Mouse (Mus musculus) lung, postnatal 4 days (tissue): Measurements from ENCODE around the gene Tmem39a.

ENCODE experiments used
- DNase-seq, 2 experiments: peaks; one replicate each; pipeline ENCODE4 v3.0.0; 2021

The Tmem39a gene

DNA sequence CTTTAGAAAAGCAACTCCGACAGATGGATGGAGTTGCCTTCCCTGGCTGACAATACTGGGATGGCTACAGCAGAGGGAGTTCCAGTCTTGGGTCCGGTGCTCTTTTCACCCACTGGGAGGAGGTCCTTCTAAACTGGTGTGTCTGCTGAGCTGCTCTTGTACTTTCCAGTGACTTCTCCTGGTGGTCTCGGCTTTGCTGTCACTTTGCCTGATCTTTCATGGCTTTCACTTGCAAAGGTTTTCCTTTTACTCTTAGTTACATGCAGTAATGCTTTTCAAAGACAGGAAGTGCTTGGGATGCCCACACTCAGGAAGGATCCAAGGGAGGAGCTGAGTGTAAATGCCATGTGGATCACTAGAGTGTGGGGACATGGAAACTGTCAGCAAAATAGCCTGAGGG is 33.0 kb downstream of the Tmem39a start:
- DNase-seq, result no peak

- DNase-seq, result no peak
Observed at GRCm38 (mm10) chr16:38592026-38592678, 33.7 kb downstream of the Tmem39a start.

GRCm38 (mm10) chr16:38592946-38593345 is 34.4 kb downstream of the Tmem39a start:
- DNase-seq, result no peak

- DNase-seq, result no peak
Observed at GRCm38 (mm10) chr16:38594435-38594834, 35.9 kb downstream of the Tmem39a start.

- DNase-seq, result no peak
Observed at GRCm38 (mm10) chr16:38596099-38596498, 37.6 kb downstream of the Tmem39a start.

DNA sequence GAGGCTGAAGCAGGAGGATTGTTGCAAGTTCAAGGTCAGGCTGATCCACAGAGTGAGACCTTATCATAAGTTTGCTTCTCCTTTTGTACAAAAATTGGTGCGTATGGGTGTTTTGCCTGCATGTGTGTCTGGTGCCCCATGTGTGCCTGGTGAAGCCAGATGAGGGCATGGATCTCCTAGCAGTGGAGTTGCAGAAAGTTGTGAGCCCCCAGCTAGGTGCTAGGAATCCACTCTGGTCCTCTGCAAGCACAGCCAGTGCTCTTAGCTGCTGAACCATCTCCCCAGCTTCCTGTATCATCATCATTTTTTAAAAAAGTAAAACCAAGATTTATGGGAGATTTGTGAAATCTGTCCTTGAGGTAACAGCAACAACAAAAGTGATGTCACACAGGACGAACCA is 38.2 kb downstream of the Tmem39a start:
- DNase-seq, result no peak

DNA sequence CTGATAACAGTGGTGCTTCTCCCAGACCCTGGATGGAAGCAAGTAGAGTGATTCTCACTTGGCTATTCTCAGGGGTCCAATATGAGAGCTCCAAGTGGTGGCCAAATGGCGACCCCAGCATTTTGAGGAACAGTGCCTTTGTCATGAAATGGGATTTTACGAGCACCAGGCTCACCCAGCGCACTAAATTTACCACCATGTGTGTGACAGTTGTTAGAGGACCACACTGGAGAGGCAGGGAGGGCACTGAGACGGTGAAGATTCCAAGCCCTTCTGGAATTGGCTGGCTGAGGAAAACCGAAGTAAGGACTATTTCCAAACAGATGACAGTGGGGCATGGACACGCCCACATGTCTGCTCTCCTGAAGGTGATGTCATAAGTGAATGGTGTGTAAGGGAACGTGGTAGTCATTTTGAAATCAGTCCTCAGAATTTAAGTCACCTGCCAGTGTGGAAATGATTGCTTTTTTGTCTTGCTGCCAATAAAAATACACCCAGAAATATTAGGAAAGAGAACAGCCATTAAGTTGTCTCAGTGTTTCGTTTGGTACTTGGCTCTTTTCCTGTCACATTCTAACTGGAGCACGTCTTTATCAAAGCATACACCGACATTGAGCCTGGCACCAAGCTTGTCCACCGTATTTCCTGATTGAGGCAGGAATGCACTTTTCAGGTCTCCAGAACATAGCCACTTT is 40.6 kb downstream of the Tmem39a start:
- DNase-seq, result peak in 1 of 2 experiments; percentile 24

DNA sequence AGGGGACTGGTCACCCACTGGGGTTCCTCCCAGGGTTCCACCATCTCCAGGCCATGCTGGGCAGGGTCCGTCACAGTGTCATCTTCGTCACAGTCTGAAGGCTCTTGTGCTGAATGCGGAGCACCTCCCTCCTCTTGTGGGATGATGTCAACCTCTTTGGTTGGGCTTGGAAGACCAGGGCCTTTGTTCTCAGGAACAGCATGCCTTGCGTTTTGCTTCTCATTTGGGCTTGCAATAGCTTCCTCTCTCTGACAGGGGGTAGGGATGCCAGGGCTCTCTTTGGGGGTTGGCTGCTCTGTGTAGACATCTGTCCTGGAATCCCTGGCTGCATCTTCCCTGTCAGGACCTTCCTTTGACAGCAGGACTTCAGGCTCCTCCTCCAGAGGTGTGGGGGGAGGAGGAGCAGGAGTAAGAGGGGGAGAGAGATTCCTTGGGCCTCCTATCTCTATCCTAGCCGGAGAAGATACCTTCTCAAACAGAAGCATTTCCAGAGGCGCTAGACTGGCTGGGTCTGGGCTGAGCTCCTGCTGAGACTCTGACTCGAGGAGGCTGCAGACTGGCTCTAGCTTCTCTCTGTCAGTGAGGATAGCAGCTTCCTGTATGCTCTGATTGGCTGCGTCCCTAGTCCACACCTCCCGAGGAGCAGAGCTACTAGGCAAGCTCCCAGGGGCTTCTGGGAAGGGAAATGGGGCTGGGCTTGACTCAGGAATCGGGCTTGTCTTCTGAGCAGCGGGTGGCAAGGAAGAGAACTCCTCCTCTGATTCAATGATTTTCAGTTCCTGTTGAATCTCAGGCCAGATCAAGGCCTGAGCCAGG is 44.7 kb downstream of the Tmem39a start:
- no peak for DNase-seq

DNA sequence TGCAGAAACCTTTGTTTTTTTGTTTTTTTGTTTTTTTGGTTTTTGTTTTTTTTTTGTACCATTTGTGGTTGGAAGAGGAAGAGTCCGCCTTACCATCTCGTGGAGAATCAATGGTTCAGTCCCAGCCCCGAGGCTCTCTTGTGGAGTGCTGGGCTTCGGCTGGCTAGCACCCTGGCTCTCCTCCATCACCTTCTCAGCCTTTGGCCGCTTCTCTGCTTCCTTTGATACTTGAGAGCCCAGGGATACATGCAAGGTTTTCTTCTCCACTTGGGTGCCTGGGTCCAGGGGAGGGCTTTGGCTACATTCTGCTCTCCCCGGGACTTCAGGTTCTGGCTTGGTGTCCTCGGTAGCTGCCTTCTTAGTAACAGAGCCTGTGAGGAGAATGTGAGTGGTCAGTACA is 48.0 kb downstream of the Tmem39a start:
- DNase-seq, result no peak

- DNase-seq, result no peak
Observed at GRCm38 (mm10) chr16:38608687-38609086, 50.2 kb downstream of the Tmem39a start.

- no peak for DNase-seq
Observed at GRCm38 (mm10) chr16:38609092-38609491, 50.6 kb downstream of the Tmem39a start.

DNA sequence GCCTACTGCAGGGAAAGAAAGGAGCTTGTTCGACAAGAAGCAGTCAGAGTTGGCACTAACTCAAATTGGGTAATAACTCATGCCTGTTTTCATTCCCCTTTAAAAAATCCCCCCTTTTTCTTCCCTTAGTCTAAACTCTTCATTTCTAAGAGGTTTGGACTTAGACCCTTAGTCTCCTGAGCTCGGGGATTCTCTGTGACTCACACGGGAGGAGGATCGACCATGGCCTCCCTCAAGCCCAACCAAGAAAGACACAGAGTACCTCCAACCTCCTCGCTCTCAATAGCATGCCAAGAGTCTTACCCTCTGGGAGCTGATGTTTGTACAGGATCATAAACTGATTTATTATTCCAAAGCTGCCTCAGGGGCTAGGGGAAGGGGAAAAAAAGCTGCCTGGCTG is 54.1 kb downstream of the Tmem39a start:
- no peak for DNase-seq

- no peak for DNase-seq
Observed at GRCm38 (mm10) chr16:38613646-38614045, 55.1 kb downstream of the Tmem39a start.

- no peak for DNase-seq
Observed at GRCm38 (mm10) chr16:38617977-38618376, 59.5 kb downstream of the Tmem39a start.

- peak; percentile 73 to 83 for DNase-seq
Observed at GRCm38 (mm10) chr16:38619054-38619453, 60.6 kb downstream of the Tmem39a start.

DNA sequence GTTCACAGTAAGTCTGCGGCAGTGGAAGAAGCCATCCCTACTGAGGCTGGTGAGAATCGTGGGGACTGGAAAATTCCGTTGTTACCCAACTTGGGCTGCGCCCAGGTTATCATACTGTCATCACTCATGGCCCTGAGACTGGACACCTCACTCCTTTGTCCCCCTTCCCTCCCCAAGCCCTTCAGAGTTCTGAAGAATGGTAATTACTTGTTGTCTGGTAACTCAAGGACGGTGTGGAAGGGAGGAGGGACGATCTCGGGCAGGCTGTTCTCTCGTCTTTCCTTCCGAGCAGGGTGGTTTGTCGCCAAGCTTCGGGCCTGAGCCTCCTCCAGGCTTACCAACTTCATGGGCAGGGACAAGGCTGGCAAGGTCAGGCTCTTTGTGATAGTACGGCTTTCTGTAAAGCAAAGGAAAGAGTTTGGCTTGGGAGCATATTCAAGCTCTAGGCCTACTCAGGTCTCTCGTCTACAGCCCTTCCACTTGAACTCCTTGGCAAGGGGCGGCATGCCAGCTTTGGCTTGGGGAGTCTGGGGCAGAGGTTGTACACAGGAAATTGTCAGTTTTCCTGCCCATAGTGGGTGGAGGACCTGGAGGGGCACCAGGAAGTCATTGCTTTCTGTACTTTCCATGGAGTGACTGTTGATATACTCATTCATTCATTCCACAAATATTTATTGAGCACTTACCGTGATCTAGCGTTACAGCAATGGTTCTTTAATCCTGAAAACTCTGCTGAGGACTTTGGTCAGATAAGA is 62.4 kb downstream of the Tmem39a start:
- peak; percentile 83 to 92 for DNase-seq

GRCm38 (mm10) chr16:38622283-38622682 is 63.8 kb downstream of the Tmem39a start:
- DNase-seq, result no peak

GRCm38 (mm10) chr16:38624303-38624702 is 65.8 kb downstream of the Tmem39a start:
- peak in 1 of 2 experiments; percentile 48 for DNase-seq

GRCm38 (mm10) chr16:38625411-38625810 is 66.9 kb downstream of the Tmem39a start:
- no peak for DNase-seq

DNA sequence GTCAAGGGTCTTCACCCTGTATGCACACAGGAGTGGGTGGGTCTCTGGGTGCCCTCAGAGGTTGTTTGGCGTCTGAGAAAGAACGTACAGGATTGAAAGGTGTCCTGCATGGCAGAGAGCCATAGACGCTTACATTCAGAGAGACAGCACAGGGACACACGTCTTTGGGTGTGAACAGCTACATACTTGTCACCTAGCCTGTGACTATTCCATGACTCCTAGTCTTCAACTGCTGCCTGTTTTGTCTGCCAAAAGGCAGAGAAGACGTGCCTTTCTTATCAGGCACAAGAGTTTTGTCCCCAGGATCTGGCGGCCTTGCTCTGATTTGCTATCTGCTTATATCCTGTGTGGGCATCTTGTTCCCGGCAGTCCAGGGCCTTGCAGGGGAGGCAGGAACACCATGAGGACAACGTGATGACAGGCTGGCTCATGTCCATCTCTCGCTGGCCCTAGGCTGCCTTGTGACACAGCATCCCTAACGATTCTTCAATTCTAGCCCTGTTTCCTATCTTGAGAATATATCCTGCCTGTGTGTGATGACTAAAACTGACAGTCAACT is 67.4 kb downstream of the Tmem39a start:
- DNase-seq, result peak; percentile 33 to 55

DNA sequence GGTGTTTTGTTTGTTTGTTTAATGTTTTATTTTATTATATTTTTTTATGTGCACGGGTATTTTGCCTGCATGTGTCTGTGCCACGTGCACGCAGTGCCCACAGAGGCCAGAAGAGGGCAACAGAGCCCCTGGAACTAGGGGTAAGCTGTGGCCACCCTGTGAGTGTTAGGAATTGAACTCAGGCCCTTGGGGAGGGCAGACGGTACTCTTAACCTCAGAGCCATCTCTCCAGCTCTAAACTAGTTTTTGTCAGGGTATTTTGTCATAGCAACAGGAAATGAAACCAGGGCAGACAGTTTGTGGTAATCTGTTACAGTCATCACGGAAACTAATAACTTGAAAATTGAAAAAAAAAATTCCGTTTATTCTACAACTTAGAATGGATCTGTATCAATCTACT is 73.6 kb downstream of the Tmem39a start:
- peak; percentile 65 to 81 for DNase-seq

DNA sequence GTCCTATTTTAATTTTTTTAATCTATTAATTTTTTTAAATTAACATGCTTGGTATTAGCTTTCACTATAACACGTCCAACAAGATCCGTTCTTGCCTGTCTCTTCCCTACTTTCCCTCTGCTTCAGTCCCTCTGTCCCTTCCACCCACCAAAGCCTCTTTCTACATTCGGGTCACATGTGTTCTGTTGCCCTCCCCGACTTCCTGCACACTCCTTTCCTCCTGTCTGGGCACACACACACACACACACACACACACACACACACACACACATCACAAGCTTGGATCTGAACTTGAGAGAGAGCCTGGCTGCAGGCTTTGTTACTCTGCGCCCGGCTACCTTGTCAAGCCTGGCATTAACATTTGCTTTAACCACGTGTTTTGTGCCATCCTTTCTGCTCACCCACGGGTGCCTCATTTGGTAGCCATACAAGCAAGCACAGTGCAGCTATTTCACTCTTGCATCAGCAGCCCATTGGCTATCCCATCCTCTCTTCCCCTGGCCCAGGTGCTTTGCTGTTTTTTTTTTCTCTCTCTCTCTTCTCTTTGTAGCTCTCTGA is 77.4 kb downstream of the Tmem39a start:
- DNase-seq, result no peak
